Mouse (Mus musculus): ENCODE results near the gene Kncn. TPM values are rescaled to one million over a fixed set of nuclear protein-coding genes. Genes with fewer than 3 reads are reported as not detected.

The Kncn gene
- total RNA-seq, 2 experiments from 2014 or later, result not detected

DNA sequence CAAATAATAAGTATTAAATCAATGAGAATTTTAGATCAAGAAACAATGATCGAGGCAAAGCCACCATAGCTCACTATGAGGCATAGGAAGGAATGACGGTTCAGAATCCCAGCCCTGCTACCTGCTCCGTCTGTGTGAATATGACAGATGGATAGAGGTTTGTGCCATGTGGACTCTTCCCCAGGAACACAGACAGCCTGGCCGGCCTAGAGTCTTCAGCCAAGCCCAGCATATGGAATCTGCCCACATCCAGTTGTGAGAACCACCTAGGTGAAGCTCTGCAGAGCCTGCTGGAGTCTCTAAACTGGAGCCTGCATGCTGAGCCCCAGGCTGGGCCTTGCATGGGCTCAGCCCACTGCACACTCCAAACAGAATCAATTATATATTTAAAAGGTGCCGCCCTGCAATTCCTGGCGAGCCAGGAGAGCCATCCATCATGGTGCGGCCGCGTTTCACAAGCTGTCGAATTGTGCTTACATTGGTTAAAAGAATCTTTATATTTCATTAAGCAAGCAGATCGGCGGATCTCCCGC, 47.4 kb downstream of the Kncn start:
- ATAC-seq (replicated peaks; ENCODE audit: low FRiP score, poor library complexity, severe bottlenecking), result no peak

DNA sequence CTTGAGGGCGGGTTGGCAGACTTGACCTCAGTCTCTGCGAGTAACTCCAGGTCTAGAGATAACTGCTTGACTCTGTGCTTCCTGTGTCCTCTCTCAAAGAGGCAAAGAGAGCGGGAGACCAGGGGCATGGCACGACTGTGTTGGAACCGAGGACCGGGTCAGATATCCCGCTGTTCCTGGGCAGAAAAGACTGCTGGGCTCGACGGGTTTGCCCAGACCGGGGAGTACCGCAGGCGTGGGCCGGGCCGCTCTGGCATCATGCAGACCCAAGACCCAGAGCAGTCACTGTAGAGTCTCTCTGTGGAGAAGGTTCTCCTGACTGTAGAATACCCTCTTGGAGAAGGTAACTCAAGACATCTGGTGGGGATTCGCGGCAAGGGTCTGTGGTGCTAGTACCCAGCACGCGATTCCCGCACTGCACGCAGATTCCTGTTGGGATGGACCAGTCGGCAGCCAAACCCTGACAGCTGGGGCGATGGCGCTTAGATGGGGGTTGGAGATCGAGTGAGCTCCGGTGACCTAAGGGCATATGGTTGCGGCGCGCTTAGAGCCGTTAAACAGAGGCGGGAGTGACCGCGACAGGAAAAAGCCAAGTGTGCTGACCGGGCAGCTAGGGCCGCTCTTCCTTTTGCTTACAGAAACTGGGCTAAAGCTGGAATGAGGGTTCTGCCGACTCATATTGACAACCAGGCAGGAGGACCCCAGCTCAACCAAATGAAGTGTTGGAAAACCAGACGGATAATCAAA, 51.8 kb downstream of the Kncn start:
- no peak for ATAC-seq (replicated peaks; ENCODE audit: low FRiP score, poor library complexity, severe bottlenecking)

DNA sequence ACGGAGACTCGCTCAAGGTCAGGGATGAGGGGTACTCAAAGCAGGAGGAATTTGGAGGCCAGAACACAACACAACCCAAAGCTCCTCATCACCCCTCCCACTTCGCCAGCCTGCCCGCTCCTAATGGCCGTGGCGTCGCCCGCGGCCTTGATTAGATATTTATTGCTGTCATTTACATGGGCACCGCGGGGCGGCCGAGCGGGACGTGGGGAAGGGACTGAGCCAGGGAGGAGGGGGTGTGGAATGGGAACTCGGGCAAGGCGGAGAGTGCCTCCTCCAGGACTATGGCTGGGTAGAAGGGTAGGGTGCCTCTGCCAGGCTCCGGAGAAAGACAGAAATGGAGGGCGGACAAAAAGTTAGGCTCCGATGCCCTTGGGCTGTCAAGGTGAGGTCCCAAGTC, 52.4 kb downstream of the Kncn start:
- no peak for ATAC-seq (replicated peaks; ENCODE audit: low FRiP score, poor library complexity, severe bottlenecking)

DNA sequence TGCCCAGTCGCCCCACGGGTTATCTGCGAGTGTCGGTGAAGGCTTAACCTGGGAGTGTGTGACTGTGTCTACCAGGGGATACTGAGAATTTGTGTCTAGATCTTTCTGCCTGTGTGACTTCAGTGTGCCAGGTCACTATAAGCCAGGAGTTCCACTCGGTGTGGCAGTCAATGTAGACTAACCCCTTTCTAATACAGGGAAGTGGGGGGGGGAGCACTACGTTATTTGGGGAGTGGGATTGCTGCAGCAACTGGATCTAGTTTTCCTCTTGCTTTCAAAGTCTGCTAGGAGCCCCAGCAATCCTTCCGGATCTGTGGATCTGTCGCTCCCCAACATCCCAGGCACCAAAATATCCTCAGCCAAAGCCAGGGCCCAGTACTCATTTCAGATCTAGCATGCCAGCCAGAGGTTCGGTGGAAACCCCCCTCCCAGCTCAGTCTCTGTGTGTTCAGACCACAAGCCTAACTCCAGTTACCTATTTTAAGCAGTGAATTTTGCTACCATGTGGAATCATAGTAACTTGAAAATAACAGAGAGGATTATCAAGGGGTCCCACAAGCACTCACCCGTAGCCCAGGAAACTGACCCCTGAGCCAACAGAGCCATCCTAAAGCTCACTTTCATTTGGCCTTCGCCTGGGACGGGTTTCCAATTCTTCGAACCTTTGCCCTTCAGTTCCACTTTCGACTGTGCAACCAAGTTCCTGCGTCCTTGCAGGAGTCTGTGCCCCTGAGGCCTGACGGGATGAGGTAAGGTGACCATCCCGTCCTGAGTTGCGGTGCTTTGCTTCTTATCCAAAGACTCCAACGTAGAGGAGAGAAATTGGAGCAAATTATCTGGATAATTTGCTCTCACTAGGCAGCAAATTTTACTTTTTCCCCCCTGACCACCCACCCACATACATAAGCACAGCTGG, 53.1 kb downstream of the Kncn start:
- ATAC-seq (replicated peaks; ENCODE audit: low FRiP score, poor library complexity, severe bottlenecking), result no peak

DNA sequence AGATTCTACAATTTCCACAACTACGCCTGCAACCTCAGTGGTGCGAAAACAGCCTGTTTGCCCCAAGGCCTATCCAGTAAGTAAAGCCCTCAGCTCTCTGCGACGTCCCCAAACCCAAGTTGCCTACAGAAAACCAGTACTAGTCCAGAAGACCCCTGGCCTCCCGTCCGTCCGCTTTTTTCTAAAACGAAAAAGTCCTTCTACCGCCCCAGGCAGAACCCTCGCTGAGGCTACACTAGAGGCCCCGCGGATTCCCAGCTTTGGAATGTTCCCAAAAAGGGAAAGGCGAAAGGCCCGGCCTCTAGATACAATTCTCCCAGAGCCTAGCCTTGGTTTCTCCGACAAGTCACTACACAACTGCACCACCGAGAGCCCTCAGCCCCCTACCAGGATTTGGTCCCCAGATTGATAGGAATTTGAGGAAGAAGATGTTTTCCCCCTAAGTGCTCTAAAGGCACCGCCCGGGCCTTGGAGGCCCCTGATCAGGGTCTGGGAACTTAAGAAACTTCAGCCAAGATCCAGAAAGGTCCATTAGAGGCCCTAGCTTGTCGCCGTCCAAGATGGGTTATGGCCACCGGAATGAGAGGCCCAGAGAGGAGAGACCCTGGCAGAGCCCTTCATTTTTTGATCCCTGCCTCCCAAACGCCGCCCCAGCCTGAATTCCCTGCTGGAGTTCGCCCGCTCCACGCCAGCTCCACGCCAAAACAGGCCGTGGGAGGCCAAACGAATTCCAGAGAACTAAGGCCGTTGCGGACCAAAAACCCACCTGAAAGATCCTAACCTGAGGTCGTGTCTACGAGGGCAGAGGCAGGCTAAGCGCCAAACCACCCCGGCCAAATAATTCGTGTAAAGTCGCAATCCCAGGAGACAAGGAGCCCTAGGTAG, 54.3 kb downstream of the Kncn start:
- no peak for ATAC-seq (replicated peaks; ENCODE audit: low FRiP score, poor library complexity, severe bottlenecking)

Other genes with a start within 250 kb of the Kncn start
- gene Cyp4b1, start 236.7 kb upstream of the Kncn start, total RNA-seq (2015; ENCODE audit: low replicate concordance), result not detected in 2 replicates
- gene Cyp4b1, start 236.7 kb upstream of the Kncn start, total RNA-seq (2017; ENCODE audit: low replicate concordance), result not detected in 2 replicates
- gene Efcab14, start 146.7 kb upstream of the Kncn start, total RNA-seq (2015; ENCODE audit: low replicate concordance), result 29.9 and 33.4 TPM in 2 replicates
- gene Efcab14, start 146.7 kb upstream of the Kncn start, total RNA-seq (2017; ENCODE audit: low replicate concordance), result 12.7 and 27.6 TPM in 2 replicates
- not detected in 2 replicates for gene Tex38, start 103.4 kb upstream of the Kncn start, total RNA-seq (2015; ENCODE audit: low replicate concordance)
- gene Tex38, start 103.4 kb upstream of the Kncn start, total RNA-seq (2017; ENCODE audit: low replicate concordance), result not detected in 2 replicates
- gene Atpaf1, start 99.6 kb upstream of the Kncn start, total RNA-seq (2015; ENCODE audit: low replicate concordance), result 2.7 and 10.9 TPM in 2 replicates
- gene Atpaf1, start 99.6 kb upstream of the Kncn start, total RNA-seq (2017; ENCODE audit: low replicate concordance), result 1.4 and 2.3 TPM in 2 replicates
- 2.5 and 3.8 TPM in 2 replicates for gene Mob3c, start 56.3 kb upstream of the Kncn start, total RNA-seq (2015; ENCODE audit: low replicate concordance)
- gene Mob3c, start 56.3 kb upstream of the Kncn start, total RNA-seq (2017; ENCODE audit: low replicate concordance), result 4.6 and 4.7 TPM in 2 replicates
- 31.8 and 64.2 TPM in 2 replicates for gene Mknk1, start 45.2 kb upstream of the Kncn start, total RNA-seq (2015; ENCODE audit: low replicate concordance)
- gene Mknk1, start 45.2 kb upstream of the Kncn start, total RNA-seq (2017; ENCODE audit: low replicate concordance), result 85.6 and 115 TPM in 2 replicates
- gene 6430628N08Rik, start 6.3 kb downstream of the Kncn start, total RNA-seq (2015; ENCODE audit: low replicate concordance), result not detected in 2 replicates
- not detected in 2 replicates for gene 6430628N08Rik, start 6.3 kb downstream of the Kncn start, total RNA-seq (2017; ENCODE audit: low replicate concordance)
- gene Dmbx1, start 55.5 kb downstream of the Kncn start, total RNA-seq (2015; ENCODE audit: low replicate concordance), result not detected in 2 replicates
- not detected in 2 replicates for gene Dmbx1, start 55.5 kb downstream of the Kncn start, total RNA-seq (2017; ENCODE audit: low replicate concordance)
- 2.1 TPM in 1 of 2 replicates, not detected in the other for gene Faah, start 133.5 kb downstream of the Kncn start, total RNA-seq (2015; ENCODE audit: low replicate concordance)
- 1.3 TPM in 1 of 2 replicates, not detected in the other for gene Faah, start 133.5 kb downstream of the Kncn start, total RNA-seq (2017; ENCODE audit: low replicate concordance)
- 2.5 and 2.9 TPM in 2 replicates for gene Nsun4, start 169.5 kb downstream of the Kncn start, total RNA-seq (2015; ENCODE audit: low replicate concordance)
- gene Nsun4, start 169.5 kb downstream of the Kncn start, total RNA-seq (2017; ENCODE audit: low replicate concordance), result 0.43 and 1.1 TPM in 2 replicates
- 197 and 223 TPM in 2 replicates for gene Uqcrh, start 190.7 kb downstream of the Kncn start, total RNA-seq (2015; ENCODE audit: low replicate concordance)
- gene Uqcrh, start 190.7 kb downstream of the Kncn start, total RNA-seq (2017; ENCODE audit: low replicate concordance), result 191 and 235 TPM in 2 replicates
- gene Lrrc41, start 190.9 kb downstream of the Kncn start, total RNA-seq (2015; ENCODE audit: low replicate concordance), result 3.5 and 9.0 TPM in 2 replicates
- 1.3 and 3.3 TPM in 2 replicates for gene Lrrc41, start 190.9 kb downstream of the Kncn start, total RNA-seq (2017; ENCODE audit: low replicate concordance)
- gene Rad54l, start 239.3 kb downstream of the Kncn start, total RNA-seq (2015; ENCODE audit: low replicate concordance), result 7.7 and 8.1 TPM in 2 replicates
- gene Rad54l, start 239.3 kb downstream of the Kncn start, total RNA-seq (2017; ENCODE audit: low replicate concordance), result 14.8 and 16.8 TPM in 2 replicates
- gene Pomgnt1, start 239.4 kb downstream of the Kncn start, total RNA-seq (2015; ENCODE audit: low replicate concordance), result 0.63 and 7.9 TPM in 2 replicates
- 2.2 and 6.8 TPM in 2 replicates for gene Pomgnt1, start 239.4 kb downstream of the Kncn start, total RNA-seq (2017; ENCODE audit: low replicate concordance)

All from erythroblast, adult 5-6 weeks (primary cell).